Mouse (Mus musculus) embryo, embryonic 11.5 days (tissue): ENCODE data around the gene Zfp760.
"Not testable (repeated sequence)": the region's sequence is repeated elsewhere in the genome, so short reads cannot be mapped to it uniquely, and the experiment has no call there.

Experiments used
- DNase-seq: peaks from one replicate; pipeline ENCODE4 v3.0.0-alpha.2; 2012; ENCODE audit warnings: low read depth, low spot score

Zfp760 gene

GRCm38 (mm10) chr17:21707343-21707996 lies at the start of gene Zfp760:
Gene Zfp760, plus strand, starts transcription at chr17:21707741.
- peak; percentile 79 for DNase-seq

GRCm38 (mm10) chr17:21678826-21679225 lies 28.7 kb upstream of the Zfp760 start:
- DNase-seq, result not testable (repeated sequence)

GRCm38 (mm10) chr17:21679273-21680018 lies 28.1 kb upstream of the Zfp760 start:
- peak; percentile 78 for DNase-seq

- not testable (repeated sequence) for DNase-seq
Observed at GRCm38 (mm10) chr17:21680019-21680376, 27.5 kb upstream of the Zfp760 start.

- DNase-seq, result no peak
Observed at GRCm38 (mm10) chr17:21691560-21691959, 16.0 kb upstream of the Zfp760 start, which contains the start of gene Gm10226. Gene Gm10226, plus strand, starts transcription at chr17:21691860.

- no peak for DNase-seq
Observed at GRCm38 (mm10) chr17:21693342-21693741, 14.2 kb upstream of the Zfp760 start.

- no peak for DNase-seq
Observed at GRCm38 (mm10) chr17:21696073-21696472, 11.5 kb upstream of the Zfp760 start.

- no peak for DNase-seq
Observed at GRCm38 (mm10) chr17:21702281-21703240, 5.0 kb upstream of the Zfp760 start.

- DNase-seq, result no peak
Observed at GRCm38 (mm10) chr17:21703414-21703813, 4.1 kb upstream of the Zfp760 start.

- DNase-seq, result no peak
Observed at GRCm38 (mm10) chr17:21708401-21708800, 860 bp downstream of the Zfp760 start.

GRCm38 (mm10) chr17:21730495-21730894 lies 23.0 kb downstream of the Zfp760 start, which contains the start of gene Zfp229:
Gene Zfp229, plus strand, starts transcription at chr17:21730795.
- DNase-seq, result not testable (repeated sequence)

- DNase-seq, result no peak
Observed at GRCm38 (mm10) chr17:21733049-21733448, 25.5 kb downstream of the Zfp760 start.

- DNase-seq, result peak; percentile 64
Observed at GRCm38 (mm10) chr17:21733529-21734031, 26.0 kb downstream of the Zfp760 start.

GRCm38 (mm10) chr17:21752791-21753190 lies 45.2 kb downstream of the Zfp760 start:
- DNase-seq, result no peak

GRCm38 (mm10) chr17:21753342-21754208 lies 46.0 kb downstream of the Zfp760 start:
- DNase-seq, result no peak

GRCm38 (mm10) chr17:21770336-21770735 lies 62.8 kb downstream of the Zfp760 start:
- no peak for DNase-seq
